Mouse (Mus musculus) limb, embryonic 12.5 days (tissue): ENCODE data around the gene Taar7e. TPM values are rescaled to one million over a fixed set of nuclear protein-coding genes. Genes with fewer than 3 reads are reported as not detected.
"Not testable (repeated sequence)": the region's sequence is repeated elsewhere in the genome, so short reads cannot be mapped to it uniquely, and the experiment has no call there.

Experiments
- ATAC-seq: fragments of 200-750 bp; cut with Nextera tagmentation; 2 replicates; pipeline ENCODE4 v1.8.0; 2017; ENCODE audit warnings: low read depth, moderate TSS enrichment; ENCODE audit not compliant: insufficient number of reproducible peaks, insufficient read depth, low FRiP score, low TSS enrichment
- H3K27ac ChIP-seq: fragments of 300-500 bp; sonication (generic); 2 replicates; pipeline ENCODE4 v1.5.1; 2016; ENCODE audit warnings: mild to moderate bottlenecking, moderate library complexity
- H3K27me3 ChIP-seq: fragments of 300-500 bp; sonication (generic); 2 replicates; pipeline ENCODE4 v1.6.1; 2016; ENCODE audit warnings: mild to moderate bottlenecking, moderate library complexity
- H3K36me3 ChIP-seq: fragments of 300-500 bp; sonication (generic); 2 replicates; pipeline ENCODE4 v1.6.1; 2016; ENCODE audit warnings: mild to moderate bottlenecking, moderate library complexity
- H3K4me1 ChIP-seq: fragments of 300-500 bp; sonication (generic); replicated peaks from 2 replicates; pipeline ENCODE4 v1.6.1; 2016
- H3K4me2 ChIP-seq: fragments of 300-500 bp; sonication (generic); 2 replicates; pipeline ENCODE4 v1.6.1; 2016; ENCODE audit warnings: mild to moderate bottlenecking, moderate library complexity
- H3K4me3 ChIP-seq: fragments of 300-500 bp; sonication (generic); replicated peaks from 2 replicates; pipeline ENCODE4 v1.5.1; 2016; ENCODE audit warnings: mild to moderate bottlenecking
- H3K9ac ChIP-seq: fragments of 300-500 bp; sonication (generic); replicated peaks from 2 replicates; pipeline ENCODE4 v1.6.1; 2016; ENCODE audit warnings: mild to moderate bottlenecking, moderate library complexity
- H3K9me3 ChIP-seq: fragments of 300-500 bp; sonication (generic); 2 replicates; pipeline ENCODE4 v1.6.1; 2016; ENCODE audit warnings: mild to moderate bottlenecking, moderate library complexity
- WGBS: fragments of 180-500 bp; shearing (Covaris S2); methylation state at CpG from one replicate; pipeline ENCODE4 v1.1.7; 2016; 5-methylcytosine and 5-hydroxymethylcytosine counted together
- polyA plus RNA-seq: library from polyadenylated mRNA; unstranded; fragments of >200 nt; fragmentation: Nextera tagmentation; extraction: Ambion mirVana; gene quantifications from 2 replicates; pipeline ENCODE4 v1.2.1, GENCODE M21; 2016

Taar7e gene
- polyA plus RNA-seq, 1 experiment from 2014 or later, result not detected

DNA sequence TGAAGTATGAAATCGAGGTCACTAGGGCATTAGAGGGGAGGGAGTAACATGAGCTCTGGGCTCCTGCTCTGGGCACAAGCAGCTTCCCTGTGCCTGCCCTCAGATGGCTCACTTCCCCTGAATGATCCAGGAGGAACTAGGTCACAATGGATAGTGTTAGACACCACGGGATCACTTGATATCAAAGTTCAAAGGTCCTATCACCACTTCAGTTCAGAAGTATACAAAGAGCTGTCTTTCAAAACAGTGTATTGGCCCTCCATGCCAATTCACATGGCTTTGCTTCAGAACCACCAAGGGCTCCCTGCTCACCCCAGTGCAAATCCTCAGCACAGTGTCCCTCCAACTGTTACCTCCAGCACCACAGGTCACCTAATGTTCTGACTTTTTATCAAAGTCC lies 37.3 kb downstream of the Taar7e start:
- not testable (repeated sequence) for H3K4me3 ChIP-seq, H3K9me3 ChIP-seq, H3K36me3 ChIP-seq, H3K4me2 ChIP-seq, H3K27ac ChIP-seq, H3K4me1 ChIP-seq, ATAC-seq, H3K9ac ChIP-seq, H3K27me3 ChIP-seq
- 53% methylated on average over 2 of the region's 2 CpGs for WGBS

- H3K9ac ChIP-seq, H3K4me2 ChIP-seq, H3K27me3 ChIP-seq, H3K36me3 ChIP-seq, H3K27ac ChIP-seq, H3K4me3 ChIP-seq, ATAC-seq, H3K9me3 ChIP-seq, H3K4me1 ChIP-seq: not testable (repeated sequence)
- WGBS, result 86% methylated on average over 2 of the region's 4 CpGs
Measured at GRCm38 (mm10) chr10:24076200-24076599, 38.8 kb downstream of the Taar7e start, which contains the start of gene Taar8a. Gene Taar8a (plus strand): TSS chr10:24076500.

DNA sequence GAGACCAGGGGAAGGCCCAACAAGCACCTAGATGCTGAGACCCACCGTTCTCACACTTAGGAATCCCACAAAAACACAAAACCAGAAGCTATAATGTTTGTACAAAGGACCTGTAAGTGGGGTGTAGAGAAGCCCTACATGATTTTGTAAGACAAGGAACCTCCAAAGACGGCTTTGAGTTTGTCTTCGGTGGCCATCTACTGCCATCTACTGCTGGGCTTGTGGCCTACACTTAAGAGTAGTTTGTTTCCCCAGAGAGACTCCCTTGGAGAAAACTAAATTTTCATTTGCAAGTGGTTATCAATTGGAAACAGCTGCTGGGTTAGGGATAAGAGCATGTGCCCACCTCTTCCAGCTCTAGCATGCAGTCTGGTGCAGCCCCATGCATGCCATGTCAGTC lies 42.8 kb downstream of the Taar7e start:
- Histone ChIP-seq H3K9ac (no peak overlapping the region), H3K4me1 (no peaks in the 10 kb centered on the region), H3K27ac (no peak overlapping the region), H3K4me2 (no peak overlapping the region), H3K36me3 (no peaks in the 10 kb centered on the region), H3K4me3 (no peak overlapping the region), H3K9me3 (no peaks in the 10 kb centered on the region), H3K27me3 (no peaks in the 10 kb centered on the region)
- ATAC-seq, result no peak
- 44% methylated on average over 3 of the region's 3 CpGs for WGBS

DNA sequence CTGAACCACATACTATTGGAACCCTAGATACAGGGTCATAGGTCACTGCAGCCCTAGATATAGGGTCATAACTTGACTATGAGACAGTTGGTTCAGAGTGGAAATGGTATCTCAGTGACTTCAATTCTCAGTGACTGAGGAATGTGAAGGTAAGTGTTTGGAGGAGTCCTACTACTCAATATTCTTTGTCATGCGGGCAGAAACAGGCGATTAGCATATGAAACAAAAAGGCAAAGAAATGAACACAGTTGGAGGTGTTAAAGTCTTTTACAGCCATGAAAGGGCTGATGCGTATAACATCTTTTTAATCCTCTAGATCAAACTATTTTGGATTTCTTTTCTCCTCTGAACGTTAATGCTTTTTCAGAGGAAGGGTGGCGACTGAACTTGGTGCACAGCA lies 48.5 kb downstream of the Taar7e start:
- 78% methylated on average over 5 of the region's 5 CpGs for WGBS
- no peaks in the 10 kb centered on the region for H3K9me3 ChIP-seq

GRCm38 (mm10) chr10:24086555-24086954 lies 49.1 kb downstream of the Taar7e start:
- H3K4me2 ChIP-seq, result no peak overlapping the region
- no peaks in the 10 kb centered on the region for H3K9me3 ChIP-seq
- no peak for ATAC-seq
- no peaks in the 10 kb centered on the region for H3K36me3 ChIP-seq
- no peaks in the 10 kb centered on the region for H3K27me3 ChIP-seq
- no peak overlapping the region for H3K27ac ChIP-seq
- H3K4me1 ChIP-seq, result no peaks in the 10 kb centered on the region
- no peak overlapping the region for H3K9ac ChIP-seq
- WGBS, result 85% methylated on average over 5 of the region's 5 CpGs
- H3K4me3 ChIP-seq, result no peak overlapping the region

More for the DNA sequence above, 48.5 kb downstream of the Taar7e start:
- no peaks in the 10 kb centered on the region for H3K36me3 ChIP-seq
- no peak overlapping the region for H3K27ac ChIP-seq
- no peak for ATAC-seq
- H3K4me3 ChIP-seq, result no peak overlapping the region
- H3K4me1 ChIP-seq, result no peaks in the 10 kb centered on the region
- H3K27me3 ChIP-seq, result no peaks in the 10 kb centered on the region
- no peak overlapping the region for H3K9ac ChIP-seq
- no peak overlapping the region for H3K4me2 ChIP-seq

GRCm38 (mm10) chr10:24087168-24087567 lies 49.8 kb downstream of the Taar7e start:
- no peaks in the 10 kb centered on the region for H3K36me3 ChIP-seq
- H3K27me3 ChIP-seq, result no peaks in the 10 kb centered on the region
- H3K4me1 ChIP-seq, result no peaks in the 10 kb centered on the region
- ATAC-seq, result no peak
- 93% methylated on average over 2 of the region's 2 CpGs for WGBS
- H3K27ac ChIP-seq, result no peak overlapping the region
- H3K4me3 ChIP-seq, result no peak overlapping the region
- H3K9me3 ChIP-seq, result no peaks in the 10 kb centered on the region
- H3K9ac ChIP-seq, result no peak overlapping the region
- H3K4me2 ChIP-seq, result no peak overlapping the region

Other genes with a start within 250 kb of the Taar7e start
- gene Slc18b1, start 240.6 kb upstream of the Taar7e start, polyA plus RNA-seq, result 13.4 and 15.2 TPM in 2 replicates
- gene Vnn3, start 186.2 kb upstream of the Taar7e start, polyA plus RNA-seq, result not detected in 2 replicates
- 0.61 and 1.0 TPM in 2 replicates for gene Vnn1, start 142.9 kb upstream of the Taar7e start, polyA plus RNA-seq
- not detected in 2 replicates for gene Taar1, start 117.3 kb upstream of the Taar7e start, polyA plus RNA-seq
- not detected in 2 replicates for gene Taar2, start 99.0 kb upstream of the Taar7e start, polyA plus RNA-seq
- not detected in 2 replicates for gene Taar3, start 88.1 kb upstream of the Taar7e start, polyA plus RNA-seq
- not detected in 2 replicates for gene Taar4, start 77.1 kb upstream of the Taar7e start, polyA plus RNA-seq
- not detected in 2 replicates for gene Taar5, start 66.9 kb upstream of the Taar7e start, polyA plus RNA-seq
- not detected in 2 replicates for gene Taar6, start 52.0 kb upstream of the Taar7e start, polyA plus RNA-seq
- gene Taar7a, start 44.1 kb upstream of the Taar7e start, polyA plus RNA-seq, result not detected in 2 replicates
- not detected in 2 replicates for gene Taar7b, start 37.7 kb upstream of the Taar7e start, polyA plus RNA-seq
- gene Taar7d, start 10.4 kb upstream of the Taar7e start, polyA plus RNA-seq, result not detected in 2 replicates
- gene Taar7f, start 11.9 kb downstream of the Taar7e start, polyA plus RNA-seq, result not detected in 2 replicates
- not detected in 2 replicates for gene Taar8a, start 38.9 kb downstream of the Taar7e start, polyA plus RNA-seq
- not detected in 2 replicates for gene Taar8b, start 54.7 kb downstream of the Taar7e start, polyA plus RNA-seq
- not detected in 2 replicates for gene Taar8c, start 64.3 kb downstream of the Taar7e start, polyA plus RNA-seq
- not detected in 2 replicates for gene Taar9, start 71.9 kb downstream of the Taar7e start, polyA plus RNA-seq
- 52.0 and 57.9 TPM in 2 replicates for gene Stx7, start 111.7 kb downstream of the Taar7e start, polyA plus RNA-seq
- 19.7 and 20.3 TPM in 2 replicates for gene Moxd1, start 185.9 kb downstream of the Taar7e start, polyA plus RNA-seq